Mouse (Mus musculus) bone marrow macrophage, adult 2 months (primary cell): ENCODE data around the gene Oog2. TPM values are rescaled to one million over a fixed set of nuclear protein-coding genes. Genes with fewer than 3 reads are reported as not detected.
"Not testable (repeated sequence)": the region's sequence is repeated elsewhere in the genome, so short reads cannot be mapped to it uniquely, and the experiment has no call there.

Source experiments
- H3K27ac ChIP-seq: 2 replicates; pipeline ENCODE4 v1.5.1; 2012; ENCODE audit warnings: low read depth, low read length; ENCODE audit not compliant: insufficient read depth
- H3K4me1 ChIP-seq: 2 replicates; pipeline ENCODE4 v1.6.1; 2012; ENCODE audit warnings: low read length; ENCODE audit not compliant: control insufficient read depth, insufficient read depth
- H3K4me3 ChIP-seq: 2 replicates; pipeline ENCODE4 v1.5.1; 2012; ENCODE audit warnings: mild to moderate bottlenecking, low read length, moderate library complexity; ENCODE audit not compliant: insufficient read depth
- CTCF ChIP-seq: IDR thresholded peaks from 2 replicates; pipeline ENCODE4 v1.5.1; 2012; ENCODE audit warnings: low read depth, mild to moderate bottlenecking, low read length, moderate library complexity
- POLR2A ChIP-seq: IDR thresholded peaks from 2 replicates; pipeline ENCODE4 v1.6.1; 2012; ENCODE audit warnings: mild to moderate bottlenecking, low read depth, low read length, borderline replicate concordance
- polyA plus RNA-seq: library from polyadenylated mRNA; stranded (reverse); fragments of >200 nt; gene quantifications from 2 replicates; pipeline ENCODE4 v1.2.4, GENCODE M21; 2012; ENCODE audit not compliant: missing spikeins, insufficient read depth, insufficient read length

Gene Oog2
- polyA plus RNA-seq = not detected in 2 replicates

GRCm38 (mm10) chr4:144190419-144190818 lies at the start of gene Oog2:
Gene Oog2, plus strand, starts transcription at chr4:144190719.
- no peak within 1 kb of the TSS for H3K27ac ChIP-seq
- H3K4me3 ChIP-seq = no peak within 1 kb of the TSS
- TF ChIP-seq POLR2A (no peak), CTCF (no peak)
- no peaks in the 10 kb centered on the region for H3K4me1 ChIP-seq

- TF ChIP-seq CTCF = no peak
- TF ChIP-seq POLR2A = no peak
- H3K4me3 ChIP-seq = no peak within 1 kb of the TSS
- H3K27ac ChIP-seq = no peak within 1 kb of the TSS
- H3K4me1 ChIP-seq = no peaks in the 10 kb centered on the region
These were observed 28.0 kb upstream of the Oog2 start, which contains the start of gene Oog3 for GRCm38 (mm10) chr4:144162563-144162962. Gene Oog3, minus strand, starts transcription at chr4:144162663.

GRCm38 (mm10) chr4:144213218-144213617 lies 22.7 kb downstream of the Oog2 start, which contains the start of gene C87977:
Gene C87977, minus strand, starts transcription at chr4:144213318.
- not testable (repeated sequence) for H3K27ac ChIP-seq, H3K4me3 ChIP-seq, H3K4me1 ChIP-seq

Other genes starting within 250 kb of the Oog2 start
- gene Pramef25, start 239.7 kb upstream of the Oog2 start, polyA plus RNA-seq = not detected in 2 replicates
- not detected in 2 replicates for gene Gm13101, start 223.8 kb upstream of the Oog2 start, polyA plus RNA-seq
- not detected in 2 replicates for gene Pramef17, start 196.3 kb upstream of the Oog2 start, polyA plus RNA-seq
- not detected in 2 replicates for gene Pramel4, start 131.6 kb upstream of the Oog2 start, polyA plus RNA-seq
- not detected in 2 replicates for gene Gm13102, start 84.2 kb upstream of the Oog2 start, polyA plus RNA-seq
- gene Oog3, start 28.1 kb upstream of the Oog2 start, polyA plus RNA-seq = not detected in 2 replicates
- gene C87977, start 22.6 kb downstream of the Oog2 start, polyA plus RNA-seq = not detected in 2 replicates
- not detected in 2 replicates for gene Pramel5, start 89.8 kb downstream of the Oog2 start, polyA plus RNA-seq
- not detected in 2 replicates for gene Gm13128, start 139.5 kb downstream of the Oog2 start, polyA plus RNA-seq
- gene Gm13119, start 167.2 kb downstream of the Oog2 start, polyA plus RNA-seq = not detected in 2 replicates
- not detected in 2 replicates for gene Pramef20, start 187.2 kb downstream of the Oog2 start, polyA plus RNA-seq
- not detected in 2 replicates for gene Pramef12, start 217.7 kb downstream of the Oog2 start, polyA plus RNA-seq
- not detected in 2 replicates for gene 1700012P22Rik, start 248.1 kb downstream of the Oog2 start, polyA plus RNA-seq